ENCODE assay signal across 11 mouse cellular contexts in genomic region chr13:90814174-90814865, GRCm38 (mm10).
"Had no signal": no experiment of that assay in that cellular context is flagged by ENCODE, and none has a peak within 500 bp of the region (broad histone marks: within the 10 kb centered on the region; RNA-seq: fewer than 3 reads in every experiment).

No protein-coding gene starts in this region.

- ATAC-seq: liver, embryonic 12.5 days; midbrain, embryonic 16.5 days had no signal

- H3K4me3 ChIP-seq: kidney, embryonic 15.5 days; left cerebral cortex, adult 2 months; liver, embryonic 12.5 days; midbrain, embryonic 12.5 days; stomach, embryonic 15.5 days had no signal

- DNase-seq: kidney, adult 2 months; kidney, postnatal 14 days; right cerebral cortex, postnatal 14 days; thymus, adult 2 months; thymus, postnatal 36 days had no signal

- H3K9ac ChIP-seq: kidney, embryonic 15.5 days; liver, embryonic 12.5 days; midbrain, embryonic 12.5 days; stomach, embryonic 15.5 days had no signal

- H3K27me3 ChIP-seq: kidney, embryonic 15.5 days; liver, embryonic 12.5 days; midbrain, embryonic 12.5 days; stomach, embryonic 15.5 days had no signal

- H3K36me3 ChIP-seq: kidney, embryonic 15.5 days; liver, embryonic 12.5 days; midbrain, embryonic 12.5 days; stomach, embryonic 15.5 days had no signal

- H3K4me1 ChIP-seq: kidney, embryonic 15.5 days; liver, embryonic 12.5 days; midbrain, embryonic 12.5 days; stomach, embryonic 15.5 days had no signal

- H3K27ac ChIP-seq: kidney, embryonic 15.5 days; left cerebral cortex, adult 2 months; liver, embryonic 12.5 days; midbrain, embryonic 12.5 days; stomach, embryonic 15.5 days had no signal

- H3K4me2 ChIP-seq: kidney, embryonic 15.5 days; liver, embryonic 12.5 days; midbrain, embryonic 12.5 days; stomach, embryonic 15.5 days had no signal

- H3K9me3 ChIP-seq: kidney, embryonic 15.5 days; liver, embryonic 12.5 days; midbrain, embryonic 12.5 days; stomach, embryonic 15.5 days had no signal
